Mouse (Mus musculus) midbrain, embryonic 10.5 days (tissue): ENCODE data around the gene Vmn1r71. TPM values are rescaled to one million over a fixed set of nuclear protein-coding genes. Genes with fewer than 3 reads are reported as not detected.
"Not testable (repeated sequence)": the region's sequence is repeated elsewhere in the genome, so short reads cannot be mapped to it uniquely, and the experiment has no call there.

Experiments used
- DNase-seq: peaks from one replicate; pipeline ENCODE4 v3.0.0-alpha.2; 2017; ENCODE audit warnings: low spot score
- H3K27ac ChIP-seq: fragments of 300-500 bp; sonication (generic); replicated peaks from 2 replicates; pipeline ENCODE4 v1.5.1; 2016; ENCODE audit warnings: mild to moderate bottlenecking
- H3K27me3 ChIP-seq: fragments of 300-500 bp; sonication (generic); 2 replicates; pipeline ENCODE4 v1.6.1; 2016; ENCODE audit warnings: low read depth, mild to moderate bottlenecking; ENCODE audit not compliant: poor library complexity, severe bottlenecking
- H3K36me3 ChIP-seq: fragments of 300-500 bp; sonication (generic); 2 replicates; pipeline ENCODE4 v1.6.1; 2016; ENCODE audit warnings: mild to moderate bottlenecking, moderate library complexity
- H3K4me1 ChIP-seq: fragments of 300-500 bp; sonication (generic); 2 replicates; pipeline ENCODE4 v1.6.1; 2016
- H3K4me3 ChIP-seq: fragments of 300-500 bp; sonication (generic); 2 replicates; pipeline ENCODE4 v1.5.1; 2016; ENCODE audit warnings: mild to moderate bottlenecking, moderate library complexity
- H3K9me3 ChIP-seq: fragments of 300-500 bp; sonication (generic); replicated peaks from 2 replicates; pipeline ENCODE4 v1.6.1; 2016; ENCODE audit warnings: mild to moderate bottlenecking
- polyA plus RNA-seq: library from polyadenylated mRNA; unstranded; fragments of >200 nt; fragmentation: Nextera tagmentation; extraction: Ambion mirVana; gene quantifications from 2 replicates; pipeline ENCODE4 v1.2.1, GENCODE M21; 2016

The Vmn1r71 gene
- polyA plus RNA-seq = not detected in 2 replicates

- no peaks in the 10 kb centered on the region for H3K27me3 ChIP-seq
- H3K4me1 ChIP-seq = no peaks in the 10 kb centered on the region
- no peak within 1 kb of the TSS for H3K4me3 ChIP-seq
- peaks cover 44% of the 10 kb centered on the region for H3K9me3 ChIP-seq
- H3K27ac ChIP-seq = no peak within 1 kb of the TSS
- H3K36me3 ChIP-seq = no peaks in the 10 kb centered on the region
- no peak for DNase-seq
Observed at GRCm38 (mm10) chr7:10754264-10754663, at the start of gene Vmn1r71. Vmn1r71 (minus strand) TSS chr7:10754364.

- H3K4me3 ChIP-seq, H3K27ac ChIP-seq, H3K27me3 ChIP-seq, H3K36me3 ChIP-seq, DNase-seq, H3K4me1 ChIP-seq: not testable (repeated sequence)
- H3K9me3 ChIP-seq = peaks cover 51% of the 10 kb centered on the region
Observed at GRCm38 (mm10) chr7:10757551-10757950, 3.4 kb upstream of the Vmn1r71 start.

Other genes starting within 250 kb of the Vmn1r71 start
- not detected in 2 replicates for gene Vmn1r68, start 195.9 kb downstream of the Vmn1r71 start, polyA plus RNA-seq
- gene Vmn1r69, start 140.7 kb downstream of the Vmn1r71 start, polyA plus RNA-seq = not detected in 2 replicates
- gene Vmn1r70, start 122.8 kb downstream of the Vmn1r71 start, polyA plus RNA-seq = not detected in 2 replicates
- not detected in 2 replicates for gene Nlrp4b, start 66.6 kb downstream of the Vmn1r71 start, polyA plus RNA-seq
- gene Zscan4b, start 150.7 kb upstream of the Vmn1r71 start, polyA plus RNA-seq = not detected in 2 replicates